Mouse (Mus musculus) midbrain, embryonic 13.5 days (tissue): Measurements from ENCODE around the gene Sypl. TPM values are rescaled to one million over a fixed set of nuclear protein-coding genes. Genes with fewer than 3 reads are reported as not detected.

Experiments
- ATAC-seq: fragments of 200-750 bp; cut with Nextera tagmentation; 2 replicates; pipeline ENCODE4 v1.8.0; 2017; ENCODE audit warnings: mild to moderate bottlenecking, moderate TSS enrichment, moderate library complexity
- H3K27ac ChIP-seq: fragments of 300-500 bp; sonication (generic); 2 replicates; pipeline ENCODE4 v1.5.1; 2015; ENCODE audit warnings: inconsistent platforms, mild to moderate bottlenecking, moderate library complexity
- H3K27me3 ChIP-seq: fragments of 300-500 bp; sonication (generic); 2 replicates; pipeline ENCODE4 v1.6.1; 2015; ENCODE audit warnings: mild to moderate bottlenecking, inconsistent platforms
- H3K36me3 ChIP-seq: fragments of 300-500 bp; sonication (generic); 2 replicates; pipeline ENCODE4 v1.6.1; 2015; ENCODE audit warnings: mild to moderate bottlenecking, inconsistent platforms
- H3K4me1 ChIP-seq: fragments of 300-500 bp; sonication (generic); replicated peaks from 2 replicates; pipeline ENCODE4 v1.6.1; 2015; ENCODE audit warnings: inconsistent platforms
- H3K4me2 ChIP-seq: fragments of 300-500 bp; sonication (generic); replicated peaks from 2 replicates; pipeline ENCODE4 v1.6.1; 2015; ENCODE audit warnings: moderate library complexity, mild to moderate bottlenecking, inconsistent platforms
- H3K4me3 ChIP-seq: fragments of 300-500 bp; sonication (generic); replicated peaks from 2 replicates; pipeline ENCODE4 v1.5.1; 2015; ENCODE audit warnings: mild to moderate bottlenecking, inconsistent platforms
- H3K9ac ChIP-seq: fragments of 300-500 bp; sonication (generic); replicated peaks from 2 replicates; pipeline ENCODE4 v1.6.1; 2015; ENCODE audit warnings: mild to moderate bottlenecking, inconsistent platforms
- H3K9me3 ChIP-seq: fragments of 300-500 bp; sonication (generic); 2 replicates; pipeline ENCODE4 v1.6.1; 2016; ENCODE audit warnings: mild to moderate bottlenecking, inconsistent platforms
- WGBS: fragments of 180-500 bp; shearing (Covaris S2); methylation state at CpG from one replicate; pipeline ENCODE4 v1.1.7; 2015; 5-methylcytosine and 5-hydroxymethylcytosine counted together
- polyA plus RNA-seq: library from polyadenylated mRNA; unstranded; fragments of >200 nt; fragmentation: Nextera tagmentation; extraction: Ambion mirVana; gene quantifications from 2 replicates; pipeline ENCODE4 v1.2.1, GENCODE M21; 2015

Gene Sypl
- polyA plus RNA-seq, 1 experiment from 2014 or later = 33.3 TPM

GRCm38 (mm10) chr12:32946376-32946775, 7.3 kb upstream of the Sypl start:
- no peaks in the 10 kb centered on the region for H3K36me3 ChIP-seq
- H3K4me3 ChIP-seq = no peak overlapping the region
- H3K9me3 ChIP-seq = no peaks in the 10 kb centered on the region
- WGBS = 72% methylated on average over 4 of the region's 4 CpGs
- 0 out of 2 replicates have a peak, but pooled peaks cover 2% of the 10 kb centered on the region for H3K4me1 ChIP-seq
- H3K27me3 ChIP-seq = no peaks in the 10 kb centered on the region
- ATAC-seq = no peak
- H3K4me2 ChIP-seq = no peak overlapping the region
- no peak overlapping the region for H3K27ac ChIP-seq
- H3K9ac ChIP-seq = no peak overlapping the region

GRCm38 (mm10) chr12:32952416-32952815, 1.3 kb upstream of the Sypl start:
- Histone ChIP-seq H3K36me3 (no peaks in the 10 kb centered on the region), H3K4me3 (no peak overlapping the region), H3K27ac (no peak overlapping the region), H3K9me3 (no peaks in the 10 kb centered on the region), H3K9ac (no peak overlapping the region), H3K27me3 (no peaks in the 10 kb centered on the region), H3K4me1 (peaks cover 30% of the 10 kb centered on the region), H3K4me2 (0 out of 2 replicates have a peak overlapping the region, but pooled peaks have one; percentile 3)
- WGBS = 43% methylated on average over 3 of the region's 3 CpGs
- no peak for ATAC-seq

- Histone ChIP-seq H3K36me3 (no peaks in the 10 kb centered on the region), H3K9me3 (no peaks in the 10 kb centered on the region), H3K27me3 (no peaks in the 10 kb centered on the region), H3K4me2 (peak overlapping the region; percentile 80), H3K4me3 (peak overlapping the region; percentile 60), H3K27ac (peak overlapping the region; percentile 95), H3K4me1 (peaks cover 31% of the 10 kb centered on the region), H3K9ac (peak overlapping the region; percentile 86)
- 21% methylated on average over 6 of the region's 6 CpGs for WGBS
- no peak for ATAC-seq
Measured at GRCm38 (mm10) chr12:32953066-32953465, 625 bp upstream of the Sypl start.

- WGBS = under 1% methylated on average over 71 of the region's 71 CpGs
- H3K36me3 ChIP-seq = no peaks in the 10 kb centered on the region
- peaks cover 31% of the 10 kb centered on the region for H3K4me1 ChIP-seq
- H3K9me3 ChIP-seq = no peaks in the 10 kb centered on the region
- peak overlapping the region; percentile 95 for H3K27ac ChIP-seq
- peak overlapping the region; percentile 60 for H3K4me3 ChIP-seq
- H3K9ac ChIP-seq = peak overlapping the region; percentile 86
- peak overlapping the region; percentile 80 for H3K4me2 ChIP-seq
- ATAC-seq = no peak; the same call in 1 of the 2 replicates
- H3K27me3 ChIP-seq = no peaks in the 10 kb centered on the region
Measured at GRCm38 (mm10) chr12:32954216-32955021, 728 bp downstream of the Sypl start.

- H3K4me3 ChIP-seq = peak overlapping the region; percentile 60
- no peaks in the 10 kb centered on the region for H3K27me3 ChIP-seq
- no peaks in the 10 kb centered on the region for H3K36me3 ChIP-seq
- peak overlapping the region; percentile 86; the same call in 1 of the 2 replicates for H3K9ac ChIP-seq
- H3K4me1 ChIP-seq = peaks cover 31% of the 10 kb centered on the region
- no peaks in the 10 kb centered on the region for H3K9me3 ChIP-seq
- H3K4me2 ChIP-seq = peak overlapping the region; percentile 80
- no peak overlapping the region for H3K27ac ChIP-seq
- ATAC-seq = no peak
- WGBS = 8% methylated on average over 8 of the region's 8 CpGs
Measured at GRCm38 (mm10) chr12:32955037-32955436, 1.3 kb downstream of the Sypl start.

- H3K9me3 ChIP-seq = no peaks in the 10 kb centered on the region
- H3K4me2 ChIP-seq = no peak overlapping the region
- peaks cover 35% of the 10 kb centered on the region for H3K4me1 ChIP-seq
- ATAC-seq = no peak
- no peak overlapping the region for H3K27ac ChIP-seq
- H3K36me3 ChIP-seq = no peaks in the 10 kb centered on the region
- no peak overlapping the region for H3K9ac ChIP-seq
- 76% methylated on average over 2 of the region's 2 CpGs for WGBS
- no peak overlapping the region for H3K4me3 ChIP-seq
- H3K27me3 ChIP-seq = no peaks in the 10 kb centered on the region
Measured at GRCm38 (mm10) chr12:32957211-32957610, 3.5 kb downstream of the Sypl start.

- no peak overlapping the region for H3K4me3 ChIP-seq
- ATAC-seq = no peak
- H3K9ac ChIP-seq = no peak overlapping the region
Measured at GRCm38 (mm10) chr12:32962132-32962531, 8.4 kb downstream of the Sypl start.

GRCm38 (mm10) chr12:32963858-32964257, 10.2 kb downstream of the Sypl start:
- no peak overlapping the region for H3K9ac ChIP-seq
- peaks cover 5% of the 10 kb centered on the region; the same call in 1 of the 2 replicates for H3K4me1 ChIP-seq
- H3K4me2 ChIP-seq = no peak overlapping the region
- ATAC-seq = no peak
- H3K27ac ChIP-seq = no peak overlapping the region
- no peak overlapping the region for H3K4me3 ChIP-seq
- 93% methylated on average over 4 of the region's 4 CpGs for WGBS
- no peaks in the 10 kb centered on the region for H3K9me3 ChIP-seq
- H3K36me3 ChIP-seq = peaks cover 8% of the 10 kb centered on the region; the same call in 1 of the 2 replicates
- no peaks in the 10 kb centered on the region for H3K27me3 ChIP-seq

More at GRCm38 (mm10) chr12:32962132-32962531, 8.4 kb downstream of the Sypl start:
- no peaks in the 10 kb centered on the region for H3K9me3 ChIP-seq
- H3K27ac ChIP-seq = no peak overlapping the region
- no peak overlapping the region for H3K4me2 ChIP-seq
- H3K27me3 ChIP-seq = no peaks in the 10 kb centered on the region
- H3K4me1 ChIP-seq = peaks cover 9% of the 10 kb centered on the region
- H3K36me3 ChIP-seq = no peaks in the 10 kb centered on the region; the same call in 1 of the 2 replicates

- H3K4me2 ChIP-seq = no peak overlapping the region
- H3K9ac ChIP-seq = no peak overlapping the region
- H3K27ac ChIP-seq = no peak overlapping the region
- no peak overlapping the region for H3K4me3 ChIP-seq
- ATAC-seq = no peak
- 97% methylated on average over 1 of the region's 1 CpGs for WGBS
- H3K27me3 ChIP-seq = no peaks in the 10 kb centered on the region
- no peaks in the 10 kb centered on the region for H3K4me1 ChIP-seq
- no peaks in the 10 kb centered on the region for H3K9me3 ChIP-seq
- H3K36me3 ChIP-seq = peaks cover 39% of the 10 kb centered on the region
Measured at GRCm38 (mm10) chr12:32972287-32972686, 18.6 kb downstream of the Sypl start.

GRCm38 (mm10) chr12:32974893-32975292, 21.2 kb downstream of the Sypl start:
- H3K4me3 ChIP-seq = no peak overlapping the region
- no peaks in the 10 kb centered on the region for H3K9me3 ChIP-seq
- peaks cover 24% of the 10 kb centered on the region for H3K36me3 ChIP-seq
- no peak overlapping the region for H3K4me2 ChIP-seq
- no peak overlapping the region for H3K9ac ChIP-seq
- H3K27me3 ChIP-seq = no peaks in the 10 kb centered on the region
- ATAC-seq = no peak
- no peak overlapping the region for H3K27ac ChIP-seq
- no peaks in the 10 kb centered on the region for H3K4me1 ChIP-seq

GRCm38 (mm10) chr12:32975501-32975900, 21.8 kb downstream of the Sypl start:
- no peaks in the 10 kb centered on the region for H3K27me3 ChIP-seq
- H3K27ac ChIP-seq = no peak overlapping the region
- H3K4me3 ChIP-seq = no peak overlapping the region
- no peaks in the 10 kb centered on the region for H3K9me3 ChIP-seq
- no peak overlapping the region for H3K9ac ChIP-seq
- H3K4me1 ChIP-seq = no peaks in the 10 kb centered on the region
- peaks cover 20% of the 10 kb centered on the region for H3K36me3 ChIP-seq
- WGBS = 94% methylated on average over 3 of the region's 3 CpGs
- no peak overlapping the region for H3K4me2 ChIP-seq
- ATAC-seq = no peak

GRCm38 (mm10) chr12:32982631-32983030, 28.9 kb downstream of the Sypl start:
- 0 out of 2 replicates have a peak, but pooled peaks cover 2% of the 10 kb centered on the region for H3K9me3 ChIP-seq
- WGBS = 71% methylated on average over 1 of the region's 1 CpGs
- no peak overlapping the region for H3K4me3 ChIP-seq
- H3K4me1 ChIP-seq = no peaks in the 10 kb centered on the region
- no peak overlapping the region for H3K27ac ChIP-seq
- H3K9ac ChIP-seq = no peak overlapping the region
- H3K27me3 ChIP-seq = no peaks in the 10 kb centered on the region
- H3K36me3 ChIP-seq = no peaks in the 10 kb centered on the region
- no peak overlapping the region for H3K4me2 ChIP-seq
- ATAC-seq = no peak
